Mouse (Mus musculus) ES-E14 (cell line): ENCODE data around the gene Sst. TPM values are rescaled to one million over a fixed set of nuclear protein-coding genes. Genes with fewer than 3 reads are reported as not detected.
A peak's percentile ranks its signal among the peaks of the same experiment; 100 is the strongest.
"Not testable (repeated sequence)": the region's sequence is repeated elsewhere in the genome, so short reads cannot be mapped to it uniquely, and the experiment has no call there.

Source experiments
- DNase-seq: peaks from one replicate; pipeline ENCODE4 v3.0.0-alpha.2; 2013; ENCODE audit warnings: low read depth, low spot score
- H3K27ac ChIP-seq: 2 replicates; pipeline ENCODE4 v1.5.1; 2012; ENCODE audit warnings: low read depth, mild to moderate bottlenecking, low read length, moderate library complexity, mixed read lengths; ENCODE audit not compliant: poor library complexity, insufficient read depth, severe bottlenecking
- H3K36me3 ChIP-seq: 2 replicates; pipeline ENCODE4 v1.6.1; 2012; ENCODE audit warnings: mild to moderate bottlenecking, low read length, moderate library complexity, mixed read lengths; ENCODE audit not compliant: control insufficient read depth, poor library complexity, insufficient read depth, severe bottlenecking
- H3K4me1 ChIP-seq, 2 experiments: fragments of 150-350 bp in 1 of 2; sonication (generic) in 1 of 2; 2 replicates each; pipeline ENCODE4 v1.6.1; 2012; ENCODE audit warnings: low read length in 2 of 2, mild to moderate bottlenecking in 1 of 2, mixed read lengths in 1 of 2; ENCODE audit not compliant: control insufficient read depth in 2 of 2, insufficient read depth in 2 of 2, poor library complexity in 1 of 2
- H3K4me3 ChIP-seq, 2 experiments: fragments of 150-350 bp in 1 of 2; sonication (generic) in 1 of 2; 2 replicates each; pipeline ENCODE4 v1.5.1; 2012; ENCODE audit warnings: low read length in 2 of 2, low read depth in 1 of 2, mild to moderate bottlenecking in 1 of 2, mixed read lengths in 1 of 2; ENCODE audit not compliant: insufficient read depth in 1 of 2, poor library complexity in 1 of 2, severe bottlenecking in 1 of 2
- H3K9ac ChIP-seq: 2 replicates; pipeline ENCODE4 v1.6.1; 2012; ENCODE audit warnings: low read depth, mild to moderate bottlenecking, low read length, mixed read lengths; ENCODE audit not compliant: poor library complexity, insufficient read depth, severe bottlenecking
- H3K9me3 ChIP-seq: fragments of 150-350 bp; sonication (generic); 2 replicates; pipeline ENCODE4 v1.6.1; 2012; ENCODE audit warnings: low read depth, mild to moderate bottlenecking, low read length; ENCODE audit not compliant: control insufficient read depth, insufficient read depth
- CHD2 ChIP-seq: IDR thresholded peaks from 2 replicates; pipeline ENCODE4 v1.6.1; 2014; ENCODE audit warnings: mild to moderate bottlenecking, low read depth, low read length, inconsistent platforms
- HCFC1 ChIP-seq: IDR thresholded peaks from 2 replicates; pipeline ENCODE4 v1.6.1; 2012; ENCODE audit warnings: low read length, inconsistent platforms, borderline replicate concordance; ENCODE audit not compliant: insufficient read depth
- MAFK ChIP-seq: IDR thresholded peaks from 2 replicates; pipeline ENCODE4 v1.6.1; 2014; ENCODE audit warnings: mild to moderate bottlenecking, low read depth, low read length, inconsistent platforms; ENCODE audit not compliant: insufficient read depth
- ZC3H11A ChIP-seq: IDR thresholded peaks from 2 replicates; pipeline ENCODE4 v1.6.1; 2012; ENCODE audit warnings: low read depth, mild to moderate bottlenecking, inconsistent platforms, low read length, borderline replicate concordance
- ZNF384 ChIP-seq: IDR thresholded peaks from 2 replicates; pipeline ENCODE4 v1.6.1; 2012; ENCODE audit warnings: low read depth, low read length, inconsistent platforms
- in situ Hi-C, 2 experiments: fragments of 600-800 bp; cut with MboI; formaldehyde crosslinking; loops; one replicate each; pipeline ENCODE4 v1.15.1; 2025; ENCODE audit warnings: low sequenced_read_pairs in 2 of 2, inconsistent platforms in 1 of 2; ENCODE audit not compliant: unreplicated experiment in 2 of 2
- total RNA-seq: library from RNA; depleted of rRNA; stranded (reverse); fragments of 300-350 nt; gene quantifications from 2 replicates; pipeline ENCODE4 v1.2.3, GENCODE M21; 2012

The Sst gene
- total RNA-seq, 1 experiment, result not detected

GRCm38 (mm10) chr16:23913401-23913800 lies 22.6 kb upstream of the Sst start:
- TF ChIP-seq CHD2, result no peak
- TF ChIP-seq ZNF384, result no peak
- no peak for TF ChIP-seq ZC3H11A
- no peak for TF ChIP-seq HCFC1
- TF ChIP-seq MAFK, result no peak
- Histone ChIP-seq H3K27ac (no peak overlapping the region), H3K9ac (no peak overlapping the region; the same call in 1 of the 2 replicates), H3K9me3 (no peaks in the 10 kb centered on the region), H3K4me1 (peaks cover 0 to 4% of the 10 kb centered on the region in 2 experiments; a peak in 1 of 4 replicates), H3K36me3 (0 out of 2 replicates have a peak, but pooled peaks cover 2% of the 10 kb centered on the region), H3K4me3 (peak overlapping the region in 1 of 2 experiments; percentile 20; a peak in 3 of 4 replicates)
- in situ Hi-C loops, result no loop called here
- no peak for DNase-seq

- 0 out of 2 replicates have a peak, but pooled peaks cover 2% of the 10 kb centered on the region for H3K36me3 ChIP-seq
- DNase-seq, result no peak
- H3K9ac ChIP-seq, result no peak overlapping the region
- H3K4me3 ChIP-seq, result no peak overlapping the region
- H3K9me3 ChIP-seq, result no peaks in the 10 kb centered on the region
- peaks cover 0 to 7% of the 10 kb centered on the region in 2 experiments; a peak in 2 of 4 replicates for H3K4me1 ChIP-seq
- no peak for TF ChIP-seq CHD2
- TF ChIP-seq MAFK, result no peak
- in situ Hi-C loops, result no loop called here
- H3K27ac ChIP-seq, result no peak overlapping the region
Observed at GRCm38 (mm10) chr16:23912741-23913140, 22.0 kb upstream of the Sst start.

GRCm38 (mm10) chr16:23909015-23909354 lies 18.2 kb upstream of the Sst start:
- in situ Hi-C loops, H3K9me3 ChIP-seq, DNase-seq, H3K4me1 ChIP-seq, H3K4me3 ChIP-seq, H3K36me3 ChIP-seq, H3K9ac ChIP-seq: not testable (repeated sequence)
- peak overlapping the region; percentile 94 for H3K27ac ChIP-seq

GRCm38 (mm10) chr16:23908076-23909014 lies 17.6 kb upstream of the Sst start:
- H3K9me3 ChIP-seq, H3K4me3 ChIP-seq, DNase-seq, H3K4me1 ChIP-seq, H3K36me3 ChIP-seq, in situ Hi-C loops: not testable (repeated sequence)
- H3K9ac ChIP-seq, result peak overlapping the region; percentile 38; the same call in 1 of the 2 replicates
- peak overlapping the region; percentile 98 for H3K27ac ChIP-seq

- H3K4me1 ChIP-seq, H3K4me3 ChIP-seq, H3K9ac ChIP-seq, in situ Hi-C loops, DNase-seq, H3K9me3 ChIP-seq, H3K36me3 ChIP-seq: not testable (repeated sequence)
- H3K27ac ChIP-seq, result peak overlapping the region; percentile 70; the same call in 1 of the 2 replicates
Observed at GRCm38 (mm10) chr16:23906586-23906985, 15.8 kb upstream of the Sst start.
